Mouse (Mus musculus): Measurements from ENCODE around the gene Atp6v0a1.

- TF ChIP-seq GATA1 (IDR thresholded peaks at IDR 0.05; ENCODE audit: low read length) (no peak), TAL1 (IDR thresholded peaks at IDR 0.05; ENCODE audit: low read length) (no peak)
Measured at GRCm38 (mm10) chr11:101064462-101064861, 55.2 kb downstream of the Atp6v0a1 start.
